Mouse (Mus musculus): ENCODE measurements around the gene Ralgapa2. TPM values are rescaled to one million over a fixed set of nuclear protein-coding genes. Genes with fewer than 3 reads are reported as not detected.

Gene Ralgapa2
- polyA plus RNA-seq, 1 experiment from 2014 or later: 8.6 TPM

- 45% methylated on average over 2 of the region's 2 CpGs for WGBS
- DNase-seq (ENCODE audit: low spot score) (no peak), ATAC-seq (ENCODE audit: insufficient read depth, low FRiP score, low TSS enrichment) (no peak)
- Histone ChIP-seq H3K4me1 (ENCODE audit: control insufficient read depth, insufficient read depth, low read length) (no peaks in the 10 kb centered on the region), H3K36me3 (ENCODE audit: control insufficient read depth, insufficient read depth, low read length) (no peaks in the 10 kb centered on the region), H3K9me3 (ENCODE audit: control insufficient read depth, low read length) (no peaks in the 10 kb centered on the region), H3K4me3 (ENCODE audit: low read depth, low read length) (no peak overlapping the region), H3K9ac (ENCODE audit: low read length) (no peak overlapping the region), H3K4me2 (ENCODE audit: low read depth) (no peak overlapping the region), H3K27me3 (ENCODE audit: control insufficient read depth, insufficient read depth, low read length) (no peaks in the 10 kb centered on the region), H3K27ac (ENCODE audit: low read depth, low read length) (no peak overlapping the region)
These were observed 164.2 kb downstream of the Ralgapa2 start for GRCm38 (mm10) chr2:146347942-146348341.

- H3K27me3 ChIP-seq (ENCODE audit: control insufficient read depth, insufficient read depth, low read length): no peaks in the 10 kb centered on the region
- H3K9ac ChIP-seq (ENCODE audit: low read length): no peak overlapping the region
- no peak overlapping the region for H3K4me3 ChIP-seq (ENCODE audit: low read depth, low read length)
- ATAC-seq (ENCODE audit: insufficient read depth, low FRiP score, low TSS enrichment): no peak
- WGBS: 93% methylated on average over 4 of the region's 4 CpGs
- no peaks in the 10 kb centered on the region for H3K4me1 ChIP-seq (ENCODE audit: control insufficient read depth, insufficient read depth, low read length)
- no peaks in the 10 kb centered on the region for H3K9me3 ChIP-seq (ENCODE audit: control insufficient read depth, low read length)
- no peaks in the 10 kb centered on the region for H3K36me3 ChIP-seq (ENCODE audit: control insufficient read depth, insufficient read depth, low read length)
- no peak overlapping the region for H3K4me2 ChIP-seq (ENCODE audit: low read depth)
- no peak overlapping the region for H3K27ac ChIP-seq (ENCODE audit: low read depth, low read length)
- DNase-seq (ENCODE audit: low spot score): no peak
These were observed 172.1 kb downstream of the Ralgapa2 start for GRCm38 (mm10) chr2:146340090-146340489.

GRCm38 (mm10) chr2:146337540-146337939 lies 174.6 kb downstream of the Ralgapa2 start:
- DNase-seq (ENCODE audit: low spot score) (no peak), ATAC-seq (ENCODE audit: insufficient read depth, low FRiP score, low TSS enrichment) (no peak)
- 74% methylated on average over 1 of the region's 1 CpGs for WGBS
- no peak overlapping the region for H3K27ac ChIP-seq (ENCODE audit: low read depth, low read length)
- H3K9me3 ChIP-seq (ENCODE audit: control insufficient read depth, low read length): no peaks in the 10 kb centered on the region
- no peaks in the 10 kb centered on the region for H3K4me1 ChIP-seq (ENCODE audit: control insufficient read depth, insufficient read depth, low read length)
- H3K9ac ChIP-seq (ENCODE audit: low read length): no peak overlapping the region
- no peaks in the 10 kb centered on the region; the same call in 1 of the 2 replicates for H3K36me3 ChIP-seq (ENCODE audit: control insufficient read depth, insufficient read depth, low read length)
- H3K27me3 ChIP-seq (ENCODE audit: control insufficient read depth, insufficient read depth, low read length): no peaks in the 10 kb centered on the region
- H3K4me2 ChIP-seq (ENCODE audit: low read depth): no peak overlapping the region
- no peak overlapping the region for H3K4me3 ChIP-seq (ENCODE audit: low read depth, low read length)

GRCm38 (mm10) chr2:146331894-146332476 lies 180.2 kb downstream of the Ralgapa2 start:
- Histone ChIP-seq H3K27ac (ENCODE audit: low read depth, low read length) (no peak overlapping the region), H3K9ac (ENCODE audit: low read length) (no peak overlapping the region), H3K4me2 (ENCODE audit: low read depth) (no peak overlapping the region), H3K4me3 (ENCODE audit: low read depth, low read length) (no peak overlapping the region), H3K27me3 (ENCODE audit: control insufficient read depth, insufficient read depth, low read length) (no peaks in the 10 kb centered on the region), H3K4me1 (ENCODE audit: control insufficient read depth, insufficient read depth, low read length) (peaks cover 11% of the 10 kb centered on the region; the same call in 1 of the 2 replicates), H3K9me3 (ENCODE audit: control insufficient read depth, low read length) (no peaks in the 10 kb centered on the region), H3K36me3 (ENCODE audit: control insufficient read depth, insufficient read depth, low read length) (no peaks in the 10 kb centered on the region; the same call in 1 of the 2 replicates)
- WGBS: 62% methylated on average over 5 of the region's 5 CpGs
- peak; percentile 42; the same call in 1 of the 2 replicates for ATAC-seq (ENCODE audit: insufficient read depth, low FRiP score, low TSS enrichment)
- no peak for DNase-seq (ENCODE audit: low spot score)

- 19% methylated on average over 8 of the region's 8 CpGs for WGBS
- ATAC-seq (ENCODE audit: insufficient read depth, low FRiP score, low TSS enrichment): peak; percentile 75
- H3K9me3 ChIP-seq (ENCODE audit: control insufficient read depth, low read length): no peaks in the 10 kb centered on the region
- DNase-seq (ENCODE audit: low spot score): peak; percentile 72
- H3K27me3 ChIP-seq (ENCODE audit: control insufficient read depth, insufficient read depth, low read length): no peaks in the 10 kb centered on the region
- no peak overlapping the region for H3K4me2 ChIP-seq (ENCODE audit: low read depth)
- peaks cover 13% of the 10 kb centered on the region; the same call in 1 of the 2 replicates for H3K4me1 ChIP-seq (ENCODE audit: control insufficient read depth, insufficient read depth, low read length)
- H3K27ac ChIP-seq (ENCODE audit: low read depth, low read length): 0 out of 2 replicates have a peak overlapping the region, but pooled peaks have one; percentile 1
- H3K9ac ChIP-seq (ENCODE audit: low read length): no peak overlapping the region
- no peaks in the 10 kb centered on the region; the same call in 1 of the 2 replicates for H3K36me3 ChIP-seq (ENCODE audit: control insufficient read depth, insufficient read depth, low read length)
- no peak overlapping the region for H3K4me3 ChIP-seq (ENCODE audit: low read depth, low read length)
These were observed 181.3 kb downstream of the Ralgapa2 start for GRCm38 (mm10) chr2:146330772-146331281.

- H3K9me3 ChIP-seq (ENCODE audit: control insufficient read depth, low read length): no peaks in the 10 kb centered on the region
- H3K4me3 ChIP-seq (ENCODE audit: low read depth, low read length): no peak overlapping the region
- DNase-seq (ENCODE audit: low spot score) (no peak), ATAC-seq (ENCODE audit: insufficient read depth, low FRiP score, low TSS enrichment) (no peak)
- no peaks in the 10 kb centered on the region for H3K27me3 ChIP-seq (ENCODE audit: control insufficient read depth, insufficient read depth, low read length)
- H3K27ac ChIP-seq (ENCODE audit: low read depth, low read length): no peak overlapping the region
- no peak overlapping the region for H3K4me2 ChIP-seq (ENCODE audit: low read depth)
- WGBS: 95% methylated on average over 1 of the region's 1 CpGs
- no peak overlapping the region for H3K9ac ChIP-seq (ENCODE audit: low read length)
- H3K4me1 ChIP-seq (ENCODE audit: control insufficient read depth, insufficient read depth, low read length): peaks cover 17% of the 10 kb centered on the region; the same call in 1 of the 2 replicates
- no peaks in the 10 kb centered on the region; the same call in 1 of the 2 replicates for H3K36me3 ChIP-seq (ENCODE audit: control insufficient read depth, insufficient read depth, low read length)
These were observed 182.0 kb downstream of the Ralgapa2 start for GRCm38 (mm10) chr2:146330101-146330500.

- Histone ChIP-seq H3K9ac (ENCODE audit: low read length) (no peak overlapping the region), H3K27me3 (ENCODE audit: control insufficient read depth, insufficient read depth, low read length) (no peaks in the 10 kb centered on the region), H3K4me1 (ENCODE audit: control insufficient read depth, insufficient read depth, low read length) (peaks cover 23% of the 10 kb centered on the region; the same call in 1 of the 2 replicates), H3K4me2 (ENCODE audit: low read depth) (no peak overlapping the region), H3K9me3 (ENCODE audit: control insufficient read depth, low read length) (no peaks in the 10 kb centered on the region), H3K4me3 (ENCODE audit: low read depth, low read length) (no peak overlapping the region), H3K27ac (ENCODE audit: low read depth, low read length) (no peak overlapping the region), H3K36me3 (ENCODE audit: control insufficient read depth, insufficient read depth, low read length) (no peaks in the 10 kb centered on the region)
- DNase-seq (ENCODE audit: low spot score) (no peak), ATAC-seq (ENCODE audit: insufficient read depth, low FRiP score, low TSS enrichment) (no peak)
- 67% methylated on average over 1 of the region's 1 CpGs for WGBS
These were observed 185.5 kb downstream of the Ralgapa2 start for GRCm38 (mm10) chr2:146326654-146327053.

- Histone ChIP-seq H3K4me2 (ENCODE audit: low read depth) (no peak overlapping the region), H3K4me3 (ENCODE audit: low read depth, low read length) (no peak overlapping the region), H3K4me1 (ENCODE audit: control insufficient read depth, insufficient read depth, low read length) (peaks cover 14% of the 10 kb centered on the region; the same call in 1 of the 2 replicates), H3K27ac (ENCODE audit: low read depth, low read length) (peak overlapping the region; percentile 72), H3K9ac (ENCODE audit: low read length) (peak overlapping the region; percentile 26; the same call in 1 of the 2 replicates), H3K27me3 (ENCODE audit: control insufficient read depth, insufficient read depth, low read length) (no peaks in the 10 kb centered on the region), H3K36me3 (ENCODE audit: control insufficient read depth, insufficient read depth, low read length) (no peaks in the 10 kb centered on the region), H3K9me3 (ENCODE audit: control insufficient read depth, low read length) (no peaks in the 10 kb centered on the region)
- WGBS: 32% methylated on average over 15 of the region's 15 CpGs
- peak; percentile 93 for ATAC-seq (ENCODE audit: insufficient read depth, low FRiP score, low TSS enrichment)
- DNase-seq (ENCODE audit: low spot score): peak; percentile 70
These were observed 187.0 kb downstream of the Ralgapa2 start for GRCm38 (mm10) chr2:146324907-146325715.
